ENCODE assay signal across 19 mouse cellular contexts in the genomic region with DNA sequence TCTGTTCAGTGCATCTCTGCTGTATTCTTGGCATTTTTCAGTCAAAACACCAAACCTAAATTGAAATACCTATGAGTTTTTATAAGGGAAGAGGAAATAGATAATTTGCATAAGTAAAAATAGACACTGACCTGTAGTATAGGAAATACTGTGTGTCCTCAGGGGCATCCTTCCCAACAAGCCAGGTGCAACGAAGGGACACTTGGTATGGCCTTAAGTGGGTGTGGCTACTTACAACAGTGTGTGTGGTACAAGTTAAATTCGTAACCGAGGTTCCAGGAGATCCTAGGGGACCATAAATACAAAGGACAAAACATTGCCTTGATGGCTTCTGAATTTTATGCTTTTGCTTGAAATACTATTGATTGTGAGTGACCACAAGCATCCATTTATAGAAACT.
"Had no signal": no experiment of that assay in that cellular context is flagged by ENCODE, and none has a peak within 500 bp of the region (broad histone marks: within the 10 kb centered on the region; RNA-seq: fewer than 3 reads in every experiment).

No protein-coding gene starts in this region.

- H3K36me3 ChIP-seq: heart, embryonic 10.5 days; heart, embryonic 12.5 days; hindbrain, embryonic 10.5 days; hindbrain, embryonic 12.5 days; intestine, embryonic 15.5 days; limb, embryonic 10.5 days; limb, embryonic 12.5 days had no signal

- H3K27me3 ChIP-seq: heart, embryonic 12.5 days; hindbrain, embryonic 12.5 days; intestine, embryonic 15.5 days; limb, embryonic 12.5 days had no signal

- DNase-seq: gastrocnemius, adult 2 months; gastrocnemius, postnatal 10 days; gastrocnemius, postnatal 25 days; heart, adult 18-20 months; heart, postnatal 10 days; heart, postnatal 4 days; kidney, adult 18-20 months; kidney, adult 8-10 months; kidney, postnatal 10 days; kidney, postnatal 25 days; kidney, postnatal 4 days; liver had no signal
